Mouse (Mus musculus) G1E (cell line): ENCODE results near the gene Lrguk.

ENCODE experiments used
- CTCF ChIP-seq: IDR thresholded peaks from 2 replicates; pipeline ENCODE4 v1.5.1; 2012; ENCODE audit warnings: low read depth, low read length, inconsistent platforms, mixed read lengths
- GATA1 ChIP-seq: IDR thresholded peaks from 2 replicates; pipeline ENCODE4 v1.6.1; 2012; ENCODE audit warnings: borderline replicate concordance, low read length, inconsistent platforms, mixed read lengths
- POLR2AphosphoS5 ChIP-seq: IDR thresholded peaks from 2 replicates; pipeline ENCODE4 v1.6.1; 2012; ENCODE audit warnings: low read depth, low read length, inconsistent platforms; ENCODE audit not compliant: insufficient replicate concordance
- TAL1 ChIP-seq: conservative IDR thresholded peaks from 2 replicates; pipeline ENCODE4 v1.6.1; 2012; ENCODE audit warnings: low read depth, low read length, inconsistent platforms, mixed read lengths

DNA sequence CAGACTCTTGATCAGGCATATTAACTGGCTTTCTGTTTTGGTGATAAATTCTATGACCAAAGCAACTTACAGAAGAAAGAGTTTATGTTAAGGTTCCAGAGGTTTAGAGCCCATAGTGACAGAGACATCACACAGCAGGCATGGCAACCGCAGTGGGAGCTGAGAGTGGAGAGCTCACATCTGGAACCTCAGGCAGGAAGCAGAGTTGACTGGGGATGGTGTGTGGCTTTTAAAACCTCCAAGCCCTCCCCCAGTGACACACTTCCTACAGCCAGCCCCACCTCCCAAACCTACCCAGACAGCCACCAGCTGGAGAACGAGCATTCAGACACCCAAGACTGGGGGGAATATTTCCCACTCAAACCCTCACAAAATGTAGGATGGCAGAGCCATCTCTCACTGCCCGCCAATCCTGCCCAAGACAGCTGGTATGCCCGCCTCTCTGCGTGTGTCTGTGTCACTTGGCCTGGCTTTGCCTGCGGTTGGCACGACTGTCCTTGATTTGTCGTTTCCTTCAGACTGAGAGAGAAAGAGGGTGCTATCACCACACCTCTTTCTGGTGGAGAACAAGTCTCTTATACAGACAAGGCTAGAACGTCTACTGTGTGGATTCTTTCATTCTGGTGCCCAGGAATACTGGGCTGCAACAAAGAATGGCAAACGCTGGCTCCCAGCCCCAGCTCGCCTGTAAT lies 12.5 kb downstream of the Lrguk start:
- TF ChIP-seq CTCF (no peak), POLR2AphosphoS5 (no peak), TAL1 (no peak), GATA1 (no peak)
